Mouse (Mus musculus): ENCODE results near the gene Adamts12.

The Adamts12 gene

DNA sequence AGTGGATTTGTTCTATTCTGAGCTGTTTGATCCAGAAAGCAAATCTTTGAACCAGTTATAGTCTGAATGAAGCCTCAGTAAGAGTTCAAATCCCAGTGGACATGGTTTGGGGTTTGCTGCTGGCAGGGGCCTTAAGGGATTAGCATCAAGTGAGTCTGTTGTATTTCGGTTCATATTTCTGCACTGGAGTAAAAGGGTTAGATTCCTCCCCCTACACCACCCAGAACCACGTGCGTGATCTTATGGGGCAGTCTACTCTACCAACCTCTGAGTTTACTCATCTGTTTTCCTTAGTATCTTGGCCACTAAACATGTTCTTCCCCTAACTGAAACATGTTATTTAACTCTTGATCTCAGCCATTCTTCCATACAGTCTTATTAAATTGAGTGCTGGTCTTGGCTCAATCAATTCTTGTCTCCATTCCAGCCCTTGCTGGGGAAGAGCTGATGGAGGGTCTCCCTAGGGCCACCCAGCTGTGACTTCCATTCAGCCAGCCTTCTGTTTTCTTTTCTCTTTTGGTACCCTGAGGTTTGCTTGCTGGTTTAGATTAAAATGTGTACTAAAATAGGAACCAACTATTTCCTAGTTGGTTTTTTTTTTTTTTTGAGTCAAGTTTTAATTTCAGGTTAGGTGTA lies 11.3 kb downstream of the Adamts12 start:
- no peak for DNase-seq (ENCODE audit: low spot score in 2 of 2)

DNA sequence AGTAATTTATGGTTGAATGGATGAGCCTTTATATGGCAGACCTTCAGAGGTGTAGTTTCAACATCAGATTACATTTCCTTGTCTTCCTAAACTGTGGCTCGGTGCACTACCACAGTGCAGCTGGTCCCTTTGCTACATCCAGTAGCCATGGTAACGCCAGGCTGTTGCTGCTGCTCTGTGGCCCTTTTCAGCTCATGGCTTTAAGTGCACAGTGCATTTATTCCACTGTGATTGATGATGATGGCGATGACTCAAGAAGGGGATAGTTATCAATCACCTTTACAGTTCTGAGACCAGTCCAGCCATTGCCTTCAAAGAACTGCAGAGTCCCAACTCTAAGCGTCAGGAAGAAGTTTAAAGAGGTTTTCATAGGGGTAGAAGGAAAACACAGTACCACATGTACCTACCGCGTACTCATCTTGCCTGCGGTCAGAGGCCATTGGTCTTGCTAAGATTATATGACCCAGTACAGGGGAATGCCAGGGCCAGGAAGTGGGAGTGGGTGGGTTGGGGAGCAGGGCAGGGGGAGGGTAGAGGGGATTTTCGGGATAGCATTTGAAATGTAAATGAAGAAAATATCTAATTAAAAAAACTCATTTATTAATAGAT lies 18.5 kb downstream of the Adamts12 start:
- DNase-seq (ENCODE audit: low spot score in 2 of 2) = no peak

DNA sequence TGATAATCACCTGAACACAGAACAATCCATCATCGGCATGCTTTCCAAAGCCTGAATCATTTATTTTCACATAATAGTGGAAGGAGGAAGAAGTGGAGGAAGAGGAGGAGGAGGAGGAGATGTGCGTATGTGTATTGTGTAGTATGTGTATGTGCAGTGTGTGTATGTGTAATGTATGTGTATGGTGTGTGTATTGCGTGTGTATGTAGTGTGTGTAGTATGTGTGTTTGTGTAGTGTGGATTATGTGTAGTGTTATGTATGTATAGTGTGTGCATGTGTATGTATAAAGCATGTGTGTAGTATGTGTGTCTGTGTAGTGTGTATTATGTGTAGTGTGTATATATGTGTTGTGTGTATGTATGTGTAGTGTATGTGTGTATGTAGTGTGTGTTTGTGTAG lies 19.1 kb downstream of the Adamts12 start:
- no peak for DNase-seq (ENCODE audit: low spot score in 2 of 2)

DNA sequence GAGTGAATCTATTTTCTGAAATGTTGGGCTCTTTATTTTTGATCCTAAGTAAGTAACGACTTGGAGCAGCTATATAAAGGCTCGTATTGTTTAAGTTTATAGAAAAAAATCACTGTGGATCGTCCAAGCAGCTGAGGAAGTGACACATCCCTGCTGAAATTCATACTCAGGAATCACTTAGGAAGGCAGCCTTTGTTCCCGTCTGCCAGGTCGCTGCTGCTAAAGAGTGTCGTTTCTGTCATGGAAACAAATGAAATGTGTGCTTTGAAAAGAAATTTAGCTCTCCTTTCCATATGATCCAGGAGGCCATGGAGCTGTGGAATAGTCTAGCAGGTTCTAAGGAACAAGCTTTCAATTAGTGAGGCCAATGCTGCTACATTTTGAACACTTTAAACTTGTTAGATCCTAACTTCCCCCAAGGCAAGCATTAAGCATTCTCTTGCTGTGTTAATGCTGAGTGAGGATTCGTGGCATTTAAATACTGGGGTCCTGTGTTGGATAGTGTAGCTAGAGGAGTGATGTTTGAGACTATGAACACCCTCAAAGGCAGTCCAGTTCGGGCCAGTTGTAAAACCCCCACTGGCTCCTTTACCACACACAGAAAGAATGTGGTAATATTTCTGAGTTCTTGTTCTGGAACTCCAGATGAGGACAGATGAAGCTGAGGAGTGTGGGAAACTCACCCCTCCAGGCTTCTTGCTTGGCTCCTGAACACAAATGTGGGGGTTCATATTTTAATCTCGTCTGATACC lies 19.8 kb downstream of the Adamts12 start:
- no peak for DNase-seq (ENCODE audit: low spot score in 2 of 2)

DNA sequence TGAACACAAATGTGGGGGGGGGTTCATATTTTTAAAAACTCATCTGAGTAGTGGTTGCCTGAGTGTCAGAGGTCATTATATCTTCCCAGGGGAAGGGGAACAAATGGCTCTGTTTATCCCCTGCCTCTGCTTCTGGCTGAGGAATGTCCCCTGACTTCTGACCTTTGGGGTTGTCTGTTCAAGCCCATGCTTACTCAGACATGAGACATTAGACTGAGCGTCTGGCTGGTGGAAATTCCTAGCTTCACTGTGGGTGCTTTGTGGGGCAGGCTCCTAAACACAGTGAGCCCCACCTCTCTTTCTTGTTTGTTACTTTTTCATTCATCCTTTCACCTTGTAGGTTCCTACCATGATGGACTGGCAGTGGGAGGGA lies 20.4 kb downstream of the Adamts12 start:
- no peak for DNase-seq (ENCODE audit: low spot score in 2 of 2)

DNA sequence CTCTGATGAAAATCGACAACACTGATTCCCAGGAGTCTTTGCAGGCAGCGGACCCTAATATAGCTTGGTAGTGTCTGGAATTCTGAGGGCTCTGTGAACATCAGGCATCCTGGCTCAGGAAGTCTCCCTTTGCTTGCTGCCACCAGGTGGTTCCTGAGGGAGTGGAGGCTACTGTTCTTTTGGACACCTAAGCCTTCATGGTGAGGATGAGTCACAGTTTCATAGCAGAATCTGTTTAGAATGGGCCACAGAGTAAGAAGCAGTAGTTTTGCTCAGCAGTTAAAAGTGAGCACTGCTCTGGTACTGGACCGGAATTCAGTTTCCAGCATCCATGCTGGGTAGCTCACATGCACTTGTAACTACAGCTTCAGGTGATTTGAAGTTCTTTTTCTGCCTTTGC lies 24.9 kb downstream of the Adamts12 start:
- DNase-seq (ENCODE audit: low spot score in 2 of 2) = no peak

DNA sequence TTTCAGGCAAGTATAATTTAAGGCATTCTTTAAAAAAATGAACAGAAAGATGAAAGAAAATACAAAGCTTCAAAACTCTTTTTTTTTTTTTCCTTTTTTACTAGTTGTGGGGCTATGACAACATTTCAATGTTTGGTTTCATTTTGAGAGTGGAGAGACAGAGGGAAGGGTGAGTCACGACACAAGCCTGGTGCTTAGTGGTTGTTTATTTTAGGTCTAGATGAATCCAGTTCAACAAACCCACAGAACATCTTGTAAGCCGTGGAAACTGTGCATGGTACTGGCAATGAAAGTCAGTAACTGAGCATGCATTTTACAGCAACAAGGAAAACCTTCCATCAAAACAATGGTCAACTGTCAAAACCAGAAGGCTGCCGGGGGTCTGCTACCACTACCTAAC lies 31.0 kb downstream of the Adamts12 start:
- DNase-seq (ENCODE audit: low spot score in 2 of 2) = no peak

DNA sequence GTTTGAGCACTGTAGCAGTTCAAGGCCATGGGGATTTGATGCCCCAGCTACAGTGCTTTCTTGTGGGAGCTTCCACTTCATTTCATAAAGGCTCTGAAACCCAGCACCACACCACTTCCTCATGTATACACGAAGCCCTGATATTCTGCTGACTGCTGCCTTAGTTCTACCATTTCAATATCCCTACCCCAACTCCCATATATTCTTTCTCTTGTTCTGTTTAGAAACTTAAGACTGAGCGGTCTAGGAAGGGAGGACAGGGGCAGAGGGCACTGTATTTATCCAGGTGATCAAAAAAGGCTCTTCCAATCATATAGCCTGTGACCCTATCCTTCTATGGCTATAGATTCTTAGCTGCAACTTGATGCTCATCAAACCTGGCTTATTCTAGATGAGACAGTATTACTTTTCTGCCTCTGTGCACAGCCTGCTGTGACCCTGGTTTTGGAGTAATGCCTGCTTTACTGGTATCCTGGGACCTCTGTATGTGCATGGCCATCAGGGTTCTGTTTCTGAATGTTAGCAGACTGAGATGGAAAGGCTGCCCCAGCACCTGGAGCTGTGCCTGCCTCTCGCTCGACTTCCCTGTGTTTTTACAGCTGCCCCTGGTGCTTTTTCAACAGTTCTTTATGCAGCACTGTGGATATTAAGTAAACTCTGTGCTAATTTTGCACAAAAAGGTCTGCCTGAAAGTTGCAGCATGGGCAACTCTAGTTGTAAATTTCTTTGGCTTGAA lies 33.5 kb downstream of the Adamts12 start:
- no peak for DNase-seq (ENCODE audit: low spot score in 2 of 2)

DNA sequence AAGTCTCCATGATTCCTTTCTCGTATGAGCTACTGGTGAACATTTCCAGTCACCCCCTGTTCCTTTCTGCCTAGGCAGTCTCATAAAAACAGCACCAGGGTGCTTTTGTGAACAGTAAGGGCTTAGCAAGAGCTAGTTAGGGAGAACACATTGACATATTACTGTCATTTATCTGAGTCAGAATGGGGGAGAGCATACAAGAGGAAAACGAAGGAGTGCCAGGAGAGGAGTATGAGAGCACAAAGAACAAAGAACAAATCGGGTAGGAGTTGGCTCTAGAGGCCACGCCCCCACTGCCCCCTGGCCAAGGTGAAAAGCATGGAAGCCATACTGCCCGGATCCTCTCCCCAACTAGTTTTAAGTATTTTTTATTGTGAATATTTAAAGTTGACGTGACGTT lies 34.4 kb downstream of the Adamts12 start:
- DNase-seq (ENCODE audit: low spot score in 2 of 2) = no peak

DNA sequence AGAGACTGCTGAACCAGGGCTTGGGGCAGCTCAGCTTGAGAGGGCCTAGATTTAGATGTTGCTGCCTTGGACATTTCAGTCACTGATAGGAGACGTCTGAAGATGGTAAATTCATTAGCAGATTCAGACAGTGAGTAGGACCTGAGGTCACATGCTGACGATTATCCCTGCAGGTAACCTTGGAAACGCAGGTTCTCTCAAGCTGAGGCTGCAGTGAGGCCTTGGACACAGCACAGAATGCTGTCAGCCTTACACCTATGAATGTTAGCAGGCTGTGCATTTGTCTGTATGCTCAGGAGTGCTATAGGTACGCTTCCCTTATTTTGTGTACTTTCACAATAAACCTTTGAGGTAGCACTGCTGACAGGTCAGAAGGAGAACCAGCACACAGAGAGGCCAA lies 36.3 kb downstream of the Adamts12 start:
- no peak for DNase-seq (ENCODE audit: low spot score in 2 of 2)

DNA sequence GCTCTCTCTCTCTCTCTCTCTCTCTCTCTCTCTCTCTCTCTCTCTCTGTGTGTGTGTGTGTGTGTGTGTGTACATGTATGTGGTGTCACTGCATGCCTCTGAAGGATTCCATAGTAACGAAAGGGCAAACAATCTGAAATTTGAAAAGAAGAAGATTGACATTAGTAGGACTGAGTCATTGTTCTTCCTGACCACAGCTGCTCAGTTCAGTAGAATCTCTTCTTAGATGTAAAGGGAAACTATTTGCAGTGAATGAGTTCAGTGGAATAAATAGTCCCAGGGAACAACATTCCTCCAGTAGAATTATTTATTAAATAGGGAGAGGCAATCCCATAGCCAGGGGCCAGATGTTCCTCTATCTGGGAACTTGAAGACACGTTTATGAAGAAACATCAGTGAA lies 40.5 kb downstream of the Adamts12 start:
- no peak for DNase-seq (ENCODE audit: low spot score in 2 of 2)

DNA sequence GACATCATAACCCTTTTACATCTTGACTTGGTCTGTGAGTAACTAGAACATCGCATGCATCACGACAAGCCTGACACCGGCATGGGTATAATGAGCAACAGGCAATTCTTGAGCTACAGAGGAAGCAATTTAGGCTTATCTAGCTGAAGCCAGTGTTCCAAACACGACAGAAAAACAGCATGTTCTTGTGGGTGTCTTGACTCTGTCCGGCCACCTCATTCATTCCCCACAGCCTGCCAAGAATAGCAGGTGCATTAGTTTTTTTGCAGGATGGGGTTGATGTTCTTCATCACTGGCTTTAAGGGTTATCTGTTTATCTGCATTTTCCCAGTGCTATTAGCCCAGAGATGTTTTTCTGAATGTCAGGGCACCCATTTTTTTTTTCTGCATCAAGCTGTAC lies 42.8 kb downstream of the Adamts12 start:
- DNase-seq (ENCODE audit: low spot score in 2 of 2) = no peak

DNA sequence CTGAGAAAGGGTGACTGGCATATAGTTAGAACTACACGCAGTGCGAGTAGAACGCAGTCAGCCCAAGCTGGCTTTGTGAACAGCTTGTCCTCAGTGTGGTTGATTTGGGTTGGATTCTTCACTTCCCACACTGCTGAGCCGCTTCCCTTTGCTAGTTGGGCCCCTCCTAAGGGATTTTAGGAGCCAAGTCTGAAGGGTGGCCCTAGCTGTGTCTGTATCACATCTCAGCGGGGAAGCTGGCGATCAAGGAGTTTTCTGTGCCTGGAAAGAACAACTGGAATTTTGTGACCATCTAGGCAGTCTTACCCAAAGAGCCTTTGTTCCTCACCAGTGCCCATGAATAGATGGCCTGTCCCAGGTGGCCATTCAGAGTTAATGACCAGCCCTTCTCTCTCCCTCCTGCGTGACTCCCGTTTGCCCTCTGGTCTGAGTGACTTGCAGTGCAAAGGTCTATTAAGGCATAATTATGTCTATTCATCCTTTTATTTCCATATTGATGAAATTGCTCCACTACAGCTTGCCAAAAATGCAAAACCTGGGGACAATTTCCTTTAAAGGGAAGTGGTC lies 50.1 kb downstream of the Adamts12 start:
- DNase-seq (ENCODE audit: low spot score in 2 of 2) = no peak

DNA sequence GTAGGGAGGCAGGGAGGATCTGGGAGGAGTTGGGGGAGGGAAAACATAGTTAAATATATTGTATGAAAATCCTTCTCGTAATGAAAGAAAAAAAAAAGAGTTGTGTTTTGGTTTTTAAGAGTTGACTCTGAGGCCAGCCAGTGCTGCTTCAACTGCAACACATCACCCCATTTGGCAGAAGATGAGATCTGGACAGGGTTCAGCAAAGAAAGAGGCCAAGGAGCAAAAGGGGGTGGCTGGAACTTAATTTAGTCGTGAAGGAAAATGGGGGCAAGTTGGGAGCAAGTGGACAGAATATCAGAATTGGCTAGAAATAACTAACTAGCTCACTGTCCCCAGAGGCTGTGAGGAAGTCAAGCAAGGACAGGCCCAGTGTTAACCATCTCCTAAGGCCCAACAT lies 51.7 kb downstream of the Adamts12 start:
- no peak for DNase-seq (ENCODE audit: low spot score in 2 of 2)

DNA sequence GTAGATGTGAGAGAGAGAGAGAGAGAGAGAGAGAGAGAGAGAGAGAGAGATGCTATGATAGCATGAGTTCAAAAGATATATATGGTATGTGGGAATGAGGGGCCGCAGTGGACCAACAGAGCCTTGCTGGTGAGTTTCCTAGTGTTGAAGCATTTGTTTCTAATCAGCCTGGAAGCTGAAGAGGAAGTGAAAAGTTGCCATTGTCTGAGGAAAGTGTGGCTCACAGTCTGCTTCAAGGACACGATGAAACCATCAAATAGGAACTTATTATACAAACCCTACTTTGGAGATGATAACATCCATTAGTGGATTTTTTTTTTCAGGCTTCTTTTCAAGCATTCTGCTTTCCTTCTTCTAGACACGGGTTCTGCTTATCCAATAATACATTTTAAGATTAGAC lies 52.3 kb downstream of the Adamts12 start:
- DNase-seq (ENCODE audit: low spot score in 2 of 2) = no peak

DNA sequence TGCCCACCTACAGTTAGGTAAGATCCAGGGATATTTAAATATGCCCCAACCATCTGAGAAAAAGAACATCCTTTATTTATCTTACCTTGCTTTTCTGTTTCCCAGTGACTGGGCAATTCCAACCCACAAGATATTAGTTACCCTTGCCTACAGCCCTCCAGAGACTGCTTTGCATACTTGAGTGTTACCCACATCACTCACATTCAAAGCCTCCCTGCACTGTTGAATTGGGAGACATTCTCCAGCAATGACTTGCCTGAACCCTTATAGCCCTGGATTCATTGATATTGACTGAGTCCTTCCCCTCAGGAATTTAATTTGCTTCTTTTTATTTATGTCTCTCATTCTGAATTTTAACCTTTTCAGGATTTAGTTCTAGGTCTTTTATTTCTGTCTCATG lies 53.8 kb downstream of the Adamts12 start:
- DNase-seq (ENCODE audit: low spot score in 2 of 2) = no peak

DNA sequence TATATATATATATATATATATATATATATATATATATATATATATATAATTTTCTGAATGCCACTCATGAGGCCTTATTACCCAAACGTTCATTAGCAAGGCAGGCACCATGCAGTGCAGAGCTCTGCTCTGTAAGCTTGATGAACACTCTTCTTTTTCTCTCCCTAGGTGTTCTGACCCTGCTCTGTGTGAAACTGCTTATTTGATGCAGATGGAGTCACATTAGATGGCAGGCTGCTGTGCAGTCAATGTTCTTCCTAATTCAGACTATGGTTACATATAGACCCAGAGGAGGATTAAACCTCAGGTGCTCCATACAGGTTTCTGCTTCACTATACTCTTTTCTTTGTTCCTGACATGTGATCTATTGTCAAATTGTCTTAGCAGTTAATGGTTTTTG lies 57.1 kb downstream of the Adamts12 start:
- no peak for DNase-seq (ENCODE audit: low spot score in 2 of 2)

DNA sequence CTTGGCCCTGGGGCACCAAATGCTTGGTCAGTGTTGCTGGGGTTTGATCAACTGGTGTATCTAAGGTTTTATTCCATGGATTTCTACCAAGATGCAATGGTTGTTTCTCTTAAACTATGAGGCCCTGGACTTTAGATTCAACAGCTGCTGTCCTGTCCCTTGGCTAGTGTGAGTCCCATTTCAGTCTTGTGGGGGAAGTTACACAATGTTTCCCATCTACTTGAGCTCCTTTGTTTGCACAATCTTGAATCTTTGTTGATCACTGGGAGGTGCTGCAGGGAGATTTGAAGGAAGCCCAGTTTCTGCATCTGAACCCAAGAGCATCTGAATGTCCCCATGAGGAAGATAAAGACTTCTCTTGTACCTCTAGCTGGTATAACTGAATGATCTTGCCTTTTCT lies 60.8 kb downstream of the Adamts12 start:
- no peak for DNase-seq (ENCODE audit: low spot score in 2 of 2)

DNA sequence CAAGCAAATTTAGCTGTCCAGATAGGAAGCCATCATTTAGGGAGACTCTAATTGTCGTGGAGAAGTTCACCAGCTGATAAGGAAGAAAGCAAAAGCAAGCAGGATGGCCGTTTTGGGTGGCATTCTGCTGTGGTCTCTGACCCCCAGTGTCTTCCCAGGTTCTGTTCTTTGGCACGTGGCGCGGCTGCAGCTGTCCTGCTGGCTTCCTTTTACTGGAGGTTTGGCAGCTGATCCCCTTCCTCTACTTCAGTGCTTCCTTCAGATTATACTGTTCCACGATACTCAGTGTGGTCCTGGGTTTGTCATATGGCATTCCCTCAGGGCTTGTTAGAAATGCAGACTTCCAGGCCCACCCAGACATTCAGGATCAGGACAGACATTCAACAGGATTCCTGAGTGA lies 63.9 kb downstream of the Adamts12 start:
- DNase-seq (ENCODE audit: low spot score in 2 of 2) = no peak

DNA sequence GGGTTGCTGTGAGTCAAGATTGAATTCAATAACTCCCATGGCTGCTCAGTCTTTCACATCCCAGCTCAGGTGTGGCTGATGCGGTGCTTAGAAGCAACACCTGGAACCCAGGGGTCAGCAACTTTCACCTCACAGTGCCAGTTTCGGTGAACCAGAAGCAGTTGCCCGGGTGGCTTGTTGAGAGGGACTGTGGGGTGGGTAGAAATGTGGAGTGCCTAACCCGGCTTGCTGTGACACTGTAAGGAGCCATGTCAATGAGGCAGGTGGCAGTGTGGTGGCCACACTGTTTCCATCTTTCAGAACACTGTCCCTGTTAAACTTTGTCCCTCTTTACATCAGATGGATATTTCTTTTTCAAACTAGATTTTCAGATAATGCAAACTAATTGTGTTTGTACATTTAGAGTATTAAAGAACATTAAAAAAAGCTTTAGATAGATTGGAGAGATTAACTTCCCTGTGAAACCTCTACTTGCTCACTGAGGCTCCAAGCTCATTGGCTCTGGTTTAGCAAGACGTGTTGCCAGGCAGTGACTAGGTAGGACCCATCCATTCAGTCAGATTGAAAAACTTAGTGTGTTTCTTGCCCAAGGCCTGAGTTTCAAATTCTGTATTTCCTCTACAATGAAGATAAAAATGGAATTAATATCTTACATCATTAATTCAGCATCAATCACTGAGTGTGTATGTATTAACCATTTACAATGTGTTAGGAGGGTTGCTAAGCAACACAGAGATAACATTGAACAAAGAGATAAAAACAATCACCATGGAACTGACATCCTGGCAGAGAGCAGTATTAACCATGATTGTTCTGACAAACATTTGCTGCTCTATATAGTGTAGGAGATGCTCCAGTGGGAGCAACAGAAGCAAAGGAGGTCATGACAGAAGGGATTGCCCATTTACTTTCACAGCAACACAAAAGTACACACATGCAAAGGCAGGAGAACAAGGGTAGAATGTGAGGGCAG lies 68.3 kb downstream of the Adamts12 start:
- no peak for DNase-seq (ENCODE audit: low spot score in 2 of 2)

DNA sequence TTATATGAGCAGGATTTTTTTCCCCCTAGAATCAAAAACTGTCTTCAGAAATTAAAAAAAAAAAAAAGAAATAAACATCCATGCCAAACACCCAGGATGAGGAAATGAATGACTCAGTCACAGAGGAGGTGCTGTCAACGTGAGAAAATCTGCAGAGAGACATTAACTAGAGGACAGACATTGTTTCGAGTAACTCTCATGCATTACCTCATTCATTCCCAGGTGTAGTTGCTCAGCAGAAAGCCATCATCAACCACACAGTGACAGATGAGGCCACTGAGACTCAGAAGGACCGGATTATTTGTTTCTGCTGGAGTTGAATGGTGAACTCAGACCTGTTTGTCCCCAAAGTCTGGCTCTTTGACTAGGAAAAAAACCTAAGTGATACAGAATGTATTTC lies 81.0 kb downstream of the Adamts12 start:
- no peak for DNase-seq (ENCODE audit: low spot score in 2 of 2)
